Mouse (Mus musculus) hematopoietic stem cell, adult 5-6 weeks (primary cell): ENCODE data around the gene Ank. TPM values are rescaled to one million over a fixed set of nuclear protein-coding genes. Genes with fewer than 3 reads are reported as not detected.
"Not testable (repeated sequence)": the region's sequence is repeated elsewhere in the genome, so short reads cannot be mapped to it uniquely, and the experiment has no call there.

Experiments used
- ATAC-seq, 2 experiments: fragments of 125-278 bp in 1 of 2; replicated peaks in 1 of 2; 2 replicates each; pipeline ENCODE4 v1.8.0; 2016 to 2017; ENCODE audit warnings: inconsistent platforms in 2 of 2, mild to moderate bottlenecking in 2 of 2, moderate number of reproducible peaks in 2 of 2, low read depth in 1 of 2, moderate TSS enrichment in 1 of 2; ENCODE audit not compliant: low FRiP score in 2 of 2, poor library complexity in 2 of 2, severe bottlenecking in 2 of 2, insufficient read depth in 1 of 2, low TSS enrichment in 1 of 2
- total RNA-seq: library from RNA; stranded (forward); fragments of 172-1452, 232-1000 nt; gene quantifications from 2 replicates; pipeline ENCODE4 v1.2.3, GENCODE M21; 2017

The Ank gene
- total RNA-seq, 1 experiment from 2014 or later, result 15.0 TPM

GRCm38 (mm10) chr15:27461336-27462245 lies 4.9 kb upstream of the Ank start:
- ATAC-seq, result no peak

- ATAC-seq, result no peak
These were observed 2.6 kb upstream of the Ank start for GRCm38 (mm10) chr15:27463876-27464275.

GRCm38 (mm10) chr15:27465391-27466005 lies 979 bp upstream of the Ank start:
- ATAC-seq, result no peak

- ATAC-seq, result peak in 1 of 2 experiments; percentile 16; a peak in 1 of 4 replicates
These were observed 609 bp downstream of the Ank start for GRCm38 (mm10) chr15:27467081-27467491.

GRCm38 (mm10) chr15:27467641-27468040 lies 1.2 kb downstream of the Ank start:
- ATAC-seq, result 0 out of 4 replicates have a peak, but pooled peaks of 1 of the 2 experiments have one; percentile 39

GRCm38 (mm10) chr15:27468822-27469488 lies 2.5 kb downstream of the Ank start:
- peak; percentile 42 to 43; a peak in 3 of 4 replicates for ATAC-seq

GRCm38 (mm10) chr15:27470346-27470745 lies 3.9 kb downstream of the Ank start:
- ATAC-seq, result not testable (repeated sequence)

GRCm38 (mm10) chr15:27472315-27472714 lies 5.8 kb downstream of the Ank start:
- ATAC-seq, result no peak

GRCm38 (mm10) chr15:27475988-27476387 lies 9.5 kb downstream of the Ank start:
- no peak for ATAC-seq

- no peak for ATAC-seq
These were observed 10.2 kb downstream of the Ank start for GRCm38 (mm10) chr15:27476671-27477070.

- ATAC-seq, result no peak
These were observed 10.7 kb downstream of the Ank start for GRCm38 (mm10) chr15:27477159-27477558.

GRCm38 (mm10) chr15:27477630-27478029 lies 11.2 kb downstream of the Ank start:
- ATAC-seq, result peak in 1 of 2 experiments; percentile 39; a peak in 1 of 4 replicates

- no peak for ATAC-seq
These were observed 14.0 kb downstream of the Ank start for GRCm38 (mm10) chr15:27480333-27481015.

GRCm38 (mm10) chr15:27481956-27482355 lies 15.5 kb downstream of the Ank start:
- ATAC-seq, result no peak

GRCm38 (mm10) chr15:27483183-27483582 lies 16.7 kb downstream of the Ank start:
- no peak for ATAC-seq

- no peak for ATAC-seq
These were observed 19.2 kb downstream of the Ank start for GRCm38 (mm10) chr15:27485567-27486278.

GRCm38 (mm10) chr15:27486279-27486618 lies 19.8 kb downstream of the Ank start:
- no peak for ATAC-seq
